Mouse (Mus musculus): ENCODE measurements around the gene Inha.

The Inha gene

DNA sequence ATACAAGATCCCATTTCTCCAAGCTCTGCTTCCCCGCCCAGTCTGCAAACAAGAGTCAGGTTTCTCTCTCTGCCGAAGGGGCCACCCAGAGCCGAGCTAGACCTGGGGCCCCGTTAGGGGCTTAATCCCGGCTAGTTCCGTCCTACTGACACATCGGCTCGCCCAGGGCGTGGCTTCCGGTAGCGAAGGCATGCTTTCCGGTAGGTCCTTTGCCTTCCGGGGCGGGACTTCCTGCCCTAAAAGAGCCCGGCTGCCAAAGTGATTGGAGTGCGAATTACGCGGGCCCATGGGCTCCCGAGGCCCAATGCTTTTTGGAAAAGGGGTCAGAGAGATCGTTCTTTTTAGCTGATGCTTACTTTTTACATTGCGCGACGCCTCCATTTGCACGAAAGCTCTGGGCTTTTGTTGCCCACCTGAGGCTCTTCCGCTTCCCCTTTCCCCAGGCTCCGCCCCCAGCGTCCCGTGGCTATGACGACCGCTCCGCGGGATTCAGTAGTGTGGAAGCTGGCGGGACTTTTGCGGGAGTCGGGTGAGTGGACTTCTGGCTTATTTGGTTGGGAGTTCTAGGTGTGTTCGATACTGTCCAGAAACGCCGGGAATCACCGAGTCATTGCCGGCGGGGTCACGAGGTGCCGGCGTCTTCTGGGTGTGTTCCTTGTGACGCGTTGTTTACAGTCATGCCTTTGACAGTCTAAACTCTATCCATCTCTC lies 14.6 kb downstream of the Inha start, which contains the start of gene Stk11ip:
Gene Stk11ip, plus strand, starts transcription at position 209 of the 711 bp plus-strand sequence.
- DNase-seq (ENCODE audit: low read depth): peak; percentile 96

DNA sequence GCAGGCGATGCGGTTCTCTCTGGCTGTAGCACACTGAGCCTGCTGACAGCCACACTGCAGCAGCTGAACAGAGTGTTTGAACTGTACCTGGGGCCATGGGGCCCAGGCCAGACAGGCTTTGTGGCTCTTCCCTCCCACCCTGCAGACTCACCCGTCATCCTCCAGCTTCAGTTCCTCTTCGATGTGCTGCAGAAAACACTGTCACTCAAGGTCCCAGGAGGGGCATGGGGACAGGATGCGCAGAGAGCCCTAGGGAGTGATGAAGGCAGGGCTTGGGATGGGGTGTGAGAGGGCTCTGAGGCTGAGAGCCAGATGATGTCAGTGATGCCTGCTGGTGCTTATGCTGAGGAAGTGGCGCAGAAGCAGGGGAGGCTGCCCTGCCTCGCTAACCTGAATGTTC lies 17.8 kb downstream of the Inha start:
- no peak for DNase-seq (ENCODE audit: low read depth)

GRCm38 (mm10) chr1:75530546-75530945 lies 23.7 kb downstream of the Inha start:
- DNase-seq (ENCODE audit: low read depth): no peak

- no peak for DNase-seq (ENCODE audit: low read depth)
Observed at GRCm38 (mm10) chr1:75532280-75533172, 25.6 kb downstream of the Inha start.

GRCm38 (mm10) chr1:75533325-75534252 lies 26.7 kb downstream of the Inha start:
- no peak for DNase-seq (ENCODE audit: low read depth)

DNA sequence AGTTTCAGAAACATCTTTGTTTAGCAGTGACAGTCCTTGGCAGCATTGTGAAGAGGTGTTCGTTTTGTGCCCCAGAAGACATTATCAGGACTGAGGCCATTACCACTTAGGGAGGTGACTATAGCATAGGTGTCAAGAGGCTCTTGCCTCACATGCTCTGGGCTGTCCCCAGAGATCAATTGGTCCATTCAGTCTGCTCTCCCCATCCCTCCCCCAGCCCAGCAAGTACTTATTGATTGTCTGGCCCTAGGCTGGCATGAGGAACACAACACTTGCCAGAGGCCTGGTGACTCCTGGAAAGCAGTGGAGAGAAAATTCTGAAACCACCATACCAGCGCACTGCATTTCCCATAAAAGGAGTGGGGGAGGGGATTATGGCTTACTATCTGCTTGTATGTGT lies 30.7 kb downstream of the Inha start:
- DNase-seq (ENCODE audit: low read depth): no peak

- no peak for DNase-seq (ENCODE audit: low read depth)
Observed at GRCm38 (mm10) chr1:75538597-75539190, 31.8 kb downstream of the Inha start.

GRCm38 (mm10) chr1:75541496-75541895 lies 34.6 kb downstream of the Inha start:
- DNase-seq (ENCODE audit: low read depth): no peak

- DNase-seq (ENCODE audit: low read depth): no peak
Observed at GRCm38 (mm10) chr1:75544351-75544750, 37.5 kb downstream of the Inha start.

- DNase-seq (ENCODE audit: low read depth): no peak
Observed at GRCm38 (mm10) chr1:75545965-75546956, 39.4 kb downstream of the Inha start, which contains the start of gene Slc4a3. Gene Slc4a3 (plus strand): TSS chr1:75546266.

DNA sequence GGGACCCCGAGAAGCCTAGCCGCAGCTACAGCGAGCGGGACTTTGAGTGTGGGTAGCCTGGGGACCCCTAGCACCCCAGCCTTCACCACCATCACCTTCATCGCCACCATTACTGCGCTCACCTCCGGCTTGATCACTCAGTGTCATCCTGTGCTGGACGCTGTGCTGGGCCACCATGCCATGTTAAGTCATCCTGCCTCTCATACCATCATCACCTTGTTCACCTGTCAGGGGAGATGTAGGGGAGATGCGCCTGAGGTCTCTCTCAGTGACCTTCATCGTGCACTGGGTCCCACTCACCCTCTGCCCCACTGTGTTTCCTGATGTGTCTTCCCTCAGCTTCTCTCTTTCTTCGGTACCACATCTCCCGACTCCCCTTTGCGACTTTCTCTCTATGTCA lies 40.5 kb downstream of the Inha start:
- DNase-seq (ENCODE audit: low read depth): no peak

DNA sequence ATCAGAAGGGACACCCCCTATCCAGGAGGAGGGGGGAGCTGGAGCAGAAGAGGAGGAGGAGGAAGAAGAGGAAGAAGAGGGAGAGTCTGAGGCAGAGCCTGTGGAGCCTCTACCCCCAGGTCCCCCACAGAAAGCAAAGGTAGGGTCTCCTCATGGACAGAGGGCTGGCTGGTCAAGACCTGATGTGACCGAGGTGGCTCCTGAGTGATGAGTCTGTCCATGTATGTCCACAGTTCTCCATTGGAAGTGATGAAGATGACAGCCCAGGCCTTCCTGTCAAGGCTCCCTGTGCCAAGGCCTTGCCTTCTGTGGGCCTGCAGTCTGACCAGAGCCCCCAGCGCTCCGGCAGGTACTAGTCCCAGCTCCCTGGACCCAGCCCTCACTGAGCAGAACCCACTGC lies 41.2 kb downstream of the Inha start:
- no peak for DNase-seq (ENCODE audit: low read depth)

GRCm38 (mm10) chr1:75548871-75549270 lies 42.0 kb downstream of the Inha start:
- no peak for DNase-seq (ENCODE audit: low read depth)

GRCm38 (mm10) chr1:75549289-75550279 lies 42.7 kb downstream of the Inha start:
- no peak for DNase-seq (ENCODE audit: low read depth)

- DNase-seq (ENCODE audit: low read depth): no peak
Observed at GRCm38 (mm10) chr1:75550586-75550985, 43.7 kb downstream of the Inha start.

GRCm38 (mm10) chr1:75555680-75556079 lies 48.8 kb downstream of the Inha start:
- no peak for DNase-seq (ENCODE audit: low read depth)

DNA sequence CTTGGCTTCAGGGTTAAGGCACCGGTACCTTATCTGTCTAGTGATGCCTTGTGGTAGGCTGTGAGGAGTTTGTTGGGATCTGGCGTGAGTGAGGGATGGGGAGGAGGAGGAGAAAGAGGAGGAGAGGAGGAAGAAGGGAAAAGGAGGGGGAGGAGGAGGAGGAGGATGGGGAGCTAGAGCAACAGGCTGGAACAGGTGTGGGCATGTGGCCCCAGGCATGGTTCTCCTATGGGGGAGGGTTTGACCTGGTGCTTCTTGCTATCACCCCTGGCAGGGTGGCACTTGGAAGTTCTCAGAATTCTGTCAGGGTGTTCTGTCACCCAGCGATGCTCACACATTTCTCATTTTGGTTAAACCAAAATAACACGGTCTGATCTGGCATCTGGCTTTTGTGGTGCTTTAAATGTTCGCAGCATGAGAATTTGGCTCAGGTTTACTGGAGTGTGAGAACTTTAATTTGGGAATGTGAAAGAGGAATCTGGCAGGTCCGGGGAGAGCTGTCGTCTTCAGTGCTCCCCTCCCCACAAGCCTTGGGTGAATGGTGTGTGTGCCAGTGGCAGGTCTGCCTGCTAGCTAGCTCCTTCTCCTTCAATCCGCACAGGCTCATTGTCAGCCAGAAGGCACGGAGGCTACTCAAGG lies 49.4 kb downstream of the Inha start:
- DNase-seq (ENCODE audit: low read depth): no peak

- DNase-seq (ENCODE audit: low read depth): no peak
Observed at GRCm38 (mm10) chr1:75557041-75557440, 50.2 kb downstream of the Inha start.

All from induced T-regulatory cell, adult 2 months (primary cell).